In the genomic region with DNA sequence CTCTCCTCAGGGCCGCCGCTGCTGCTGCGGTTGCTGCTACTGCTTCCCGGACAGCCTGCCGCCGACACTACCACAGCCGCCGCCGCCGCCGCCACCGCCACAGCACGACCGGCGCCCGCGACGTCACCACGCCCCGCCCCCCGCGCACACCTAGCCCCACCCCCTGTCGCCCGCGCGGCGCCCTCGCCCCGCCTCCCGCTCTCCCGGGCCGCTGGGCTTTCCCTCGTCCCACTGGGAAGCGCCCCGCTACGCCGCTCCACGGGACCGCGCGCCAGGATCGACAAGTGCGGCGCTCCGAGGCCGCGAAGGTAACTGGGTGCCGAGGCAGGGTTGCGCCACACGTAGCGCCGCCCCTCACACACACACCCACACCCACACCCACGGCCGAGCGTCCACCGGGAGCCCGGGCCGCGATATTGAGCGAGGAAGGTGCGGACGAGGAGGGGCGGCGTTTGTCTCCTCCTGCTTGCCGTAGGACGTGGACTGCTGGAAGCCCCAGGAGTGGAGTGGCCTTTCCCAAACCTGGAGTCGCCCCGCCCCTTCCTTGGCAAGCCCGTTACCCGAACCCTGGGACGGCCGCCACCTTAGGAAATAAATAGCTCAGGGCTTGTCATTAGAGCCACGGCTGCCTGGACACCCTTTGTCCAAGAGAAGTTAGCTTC, we compare ENCODE assay signal across 8 mouse cellular contexts. TPM values are rescaled to one million over a fixed set of nuclear protein-coding genes. Genes with fewer than 3 reads are reported as not detected.
DNase-seq lines count a peak whose midpoint lies in the region; ATAC-seq and TF ChIP-seq lines count a peak whose summit lies in the region.

Gene Erc1 (minus strand): TSS at position 134 of the 662 bp plus-strand sequence.

- H3K4me3 ChIP-seq in bone marrow macrophage, adult 2 months (ENCODE audit: insufficient read depth, low read length): peak within 1 kb of the TSS; percentile 92
- H3K4me3 ChIP-seq in embryonic fibroblast, embryonic 13.5 days (ENCODE audit: insufficient read depth, low read length): peak within 1 kb of the TSS; percentile 92
- peak within 1 kb of the TSS; percentile 76 for H3K4me3 ChIP-seq in kidney, embryonic 14.5 days (ENCODE audit: low read length)
- peak within 1 kb of the TSS; percentile 93 for H3K4me3 ChIP-seq in limb, embryonic 15.5 days

- H3K27me3 ChIP-seq in kidney, embryonic 14.5 days (ENCODE audit: control insufficient read depth, insufficient read depth, low read length): no peaks in the 10 kb centered on the region
- no peaks in the 10 kb centered on the region for H3K27me3 ChIP-seq in limb, embryonic 15.5 days

- H3K4me1 ChIP-seq in bone marrow macrophage, adult 2 months (ENCODE audit: control insufficient read depth, insufficient read depth, low read length): peaks cover 10% of the 10 kb centered on the region; the same call in 1 of the 2 replicates
- H3K4me1 ChIP-seq in embryonic fibroblast, embryonic 13.5 days (ENCODE audit: control insufficient read depth, insufficient read depth, low read length): peaks cover 5% of the 10 kb centered on the region; the same call in 1 of the 2 replicates
- peaks cover 12% of the 10 kb centered on the region for H3K4me1 ChIP-seq in kidney, embryonic 14.5 days (ENCODE audit: control insufficient read depth, insufficient read depth, low read length)
- peaks cover 14% of the 10 kb centered on the region for H3K4me1 ChIP-seq in limb, embryonic 15.5 days

- peak within 1 kb of the TSS; percentile 80 for H3K9ac ChIP-seq in kidney, embryonic 14.5 days (ENCODE audit: low read depth, low read length)
- H3K9ac ChIP-seq in limb, embryonic 15.5 days: peak within 1 kb of the TSS; percentile 78

- no peaks in the 10 kb centered on the region for H3K36me3 ChIP-seq in kidney, embryonic 14.5 days (ENCODE audit: control insufficient read depth, insufficient read depth, low read length)
- H3K36me3 ChIP-seq in limb, embryonic 15.5 days: no peaks in the 10 kb centered on the region

- ATAC-seq in kidney, embryonic 14.5 days (ENCODE audit: low FRiP score, low TSS enrichment): peak; percentile 97
- ATAC-seq in limb, embryonic 15.5 days (ENCODE audit: insufficient number of reproducible peaks, low FRiP score, low TSS enrichment, low read depth): peak; percentile 96

- TF ChIP-seq CTCF in bone marrow macrophage, adult 2 months (IDR thresholded peaks at IDR 0.05; ENCODE audit: low read depth, low read length): no peak
- no peak for TF ChIP-seq CTCF in embryonic fibroblast, embryonic 13.5 days (IDR thresholded peaks at IDR 0.05; ENCODE audit: borderline replicate concordance, insufficient read depth, low read length)

- peak; percentile 91 for DNase-seq in A20 (ENCODE audit: low read depth, low spot score)
- peak; percentile 93 to 96 for DNase-seq in heart, adult 9 months (ENCODE audit: low spot score in 2 of 2)
- DNase-seq in monocyte, adult 2 months (ENCODE audit: low read depth in 1 of 2, low spot score in 2 of 2): peak; percentile 23 to 65
- peak; percentile 82 to 83 for DNase-seq in spleen, postnatal 36 days (ENCODE audit: low spot score in 2 of 2)

- TF ChIP-seq POLR2A in bone marrow macrophage, adult 2 months (IDR thresholded peaks at IDR 0.05; ENCODE audit: borderline replicate concordance, low read depth, low read length): no peak
- peak; percentile 70 for TF ChIP-seq POLR2A in embryonic fibroblast, embryonic 13.5 days (IDR thresholded peaks at IDR 0.05; ENCODE audit: low read depth, low read length)

- H3K4me2 ChIP-seq in kidney, embryonic 14.5 days (replicated peaks; ENCODE audit: low read depth, low read length): peak within 1 kb of the TSS; percentile 58
- H3K4me2 ChIP-seq in limb, embryonic 15.5 days: peak within 1 kb of the TSS; percentile 63

- H3K9me3 ChIP-seq in kidney, embryonic 14.5 days (ENCODE audit: control insufficient read depth, low read length): no peaks in the 10 kb centered on the region
- no peaks in the 10 kb centered on the region for H3K9me3 ChIP-seq in limb, embryonic 15.5 days

- WGBS in kidney, embryonic 14.5 days: under 1% methylated on average over 45 of the region's 73 CpGs
- WGBS in limb, embryonic 15.5 days: under 1% methylated on average over 47 of the region's 73 CpGs

- peak within 1 kb of the TSS; percentile 75 for H3K27ac ChIP-seq in bone marrow macrophage, adult 2 months (ENCODE audit: insufficient read depth, low read depth, low read length)
- peak within 1 kb of the TSS; percentile 92 for H3K27ac ChIP-seq in embryonic fibroblast, embryonic 13.5 days (ENCODE audit: insufficient read depth, low read length)
- peak within 1 kb of the TSS; percentile 95 for H3K27ac ChIP-seq in kidney, embryonic 14.5 days (ENCODE audit: low read depth, low read length)
- H3K27ac ChIP-seq in limb, embryonic 15.5 days: peak within 1 kb of the TSS; percentile 97

RNA-seq across cellular contexts. Expression of gene Erc1, which starts in this region (rescaled TPM):
- polyA plus RNA-seq in bone marrow macrophage, adult 2 months (2012; ENCODE audit: insufficient read depth, insufficient read length, missing spikeins): 9.8 and 9.9 TPM in 2 replicates
- 34.1 and 34.9 TPM in 2 replicates for polyA plus RNA-seq in embryonic fibroblast, embryonic 13.5 days (2011; ENCODE audit: insufficient read length, low read depth, missing spikeins)
- polyA plus RNA-seq in kidney, embryonic 14.5 days (2014; fragmentation: Nextera tagmentation; extraction: Ambion mirVana): 13.2 and 30.0 TPM in 2 replicates
- polyA plus RNA-seq in limb, embryonic 15.5 days (2015; fragmentation: Nextera tagmentation; extraction: Ambion mirVana): 19.9 and 22.1 TPM in 2 replicates

Comparison
In these comparisons a context has a peak if more than half of its experiments do, and no peak if none do; other contexts are left out.
1. Peak in every context shown above with its lines: DNase-seq, ATAC-seq, H3K4me3 ChIP-seq and H3K27ac ChIP-seq.
2. DNase-seq: peak in every context shown above with its lines; median percentile 94 in heart, adult 9 months; 91 in A20; 82 in spleen, postnatal 36 days; 44 in monocyte, adult 2 months.